Mouse (Mus musculus): ENCODE results near the gene Casd1.

GRCm38 (mm10) chr6:4631464-4631863 lies 30.8 kb downstream of the Casd1 start:
- TF ChIP-seq POLR2A (IDR thresholded peaks at IDR 0.05; ENCODE audit: low read depth, low read length) (no peak), CTCF (conservative IDR thresholded peaks at IDR 0.05; ENCODE audit: insufficient read depth, insufficient read length, low read depth, low read length) (no peak)

Data from kidney, adult 2 months (tissue).